ENCODE assay signal across 11 mouse cellular contexts in genomic region chr19:10391995-10392394, GRCm38 (mm10). TPM values are rescaled to one million over a fixed set of nuclear protein-coding genes. Genes with fewer than 3 reads are reported as not detected.
DNase-seq lines count a peak whose midpoint lies in the region; ATAC-seq and TF ChIP-seq lines count a peak whose summit lies in the region.
"Had no signal": no experiment of that assay in that cellular context is flagged by ENCODE, and none has a peak within 500 bp of the region (broad histone marks: within the 10 kb centered on the region; RNA-seq: fewer than 3 reads in every experiment).

No protein-coding gene starts in this region.

- H3K27me3 ChIP-seq in hindbrain, embryonic 10.5 days (ENCODE audit: insufficient read depth, poor library complexity, severe bottlenecking) = peaks cover 47% of the 10 kb centered on the region
- H3K27me3 ChIP-seq in hindbrain, embryonic 14.5 days (ENCODE audit: control insufficient read depth, insufficient read depth, low read length) = peaks cover 5% of the 10 kb centered on the region; the same call in 1 of the 2 replicates
- H3K27me3 ChIP-seq in Patski = peaks cover 57% of the 10 kb centered on the region
- peaks cover 28% of the 10 kb centered on the region for H3K27me3 ChIP-seq in limb, embryonic 11.5 days (ENCODE audit: control insufficient read depth, insufficient read depth, low read length)
- H3K27me3 ChIP-seq in hindbrain, embryonic 16.5 days (replicated peaks; ENCODE audit: control insufficient read depth, insufficient read depth, low read length) = no peaks in the 10 kb centered on the region

- no peak overlapping the region for H3K27ac ChIP-seq in hindbrain, embryonic 10.5 days
- H3K27ac ChIP-seq in hindbrain, embryonic 14.5 days = no peak overlapping the region
- no peak overlapping the region for H3K27ac ChIP-seq in cortical plate, adult 2 months (ENCODE audit: insufficient read depth, low read length)
- H3K27ac ChIP-seq in limb, embryonic 11.5 days (replicated peaks; ENCODE audit: low read depth, low read length) = no peak overlapping the region
- H3K27ac ChIP-seq in hindbrain, embryonic 16.5 days (ENCODE audit: low read depth, low read length) = no peak overlapping the region
- H3K27ac ChIP-seq: embryonic facial prominence, embryonic 15.5 days; stomach, embryonic 15.5 days had no signal

- no peak overlapping the region for H3K4me2 ChIP-seq in hindbrain, embryonic 14.5 days (replicated peaks)
- no peak overlapping the region for H3K4me2 ChIP-seq in limb, embryonic 11.5 days (ENCODE audit: low read depth, severe bottlenecking)
- no peak overlapping the region for H3K4me2 ChIP-seq in hindbrain, embryonic 16.5 days (ENCODE audit: low read length)
- H3K4me2 ChIP-seq: embryonic facial prominence, embryonic 15.5 days; stomach, embryonic 15.5 days had no signal

- DNase-seq in hindbrain, embryonic 10.5 days (ENCODE audit: low spot score) = peak; percentile 44
- DNase-seq in hindbrain, embryonic 14.5 days (ENCODE audit: low spot score) = no peak
- no peak for DNase-seq in Patski (ENCODE audit: low read depth, low spot score)
- peak; percentile 37 for DNase-seq in limb, embryonic 11.5 days (ENCODE audit: low spot score)
- no peak for DNase-seq in c-Kit-positive CD71-positive TER-119-positive erythroid progenitor cells, embryonic 14.5 days (ENCODE audit: low spot score)

- POLR2A ChIA-PET in Patski (lab: Charles Lee) = no interaction called here

- no peak overlapping the region for H3K4me3 ChIP-seq in hindbrain, embryonic 10.5 days
- no peak overlapping the region for H3K4me3 ChIP-seq in hindbrain, embryonic 14.5 days (replicated peaks; ENCODE audit: low read length)
- H3K4me3 ChIP-seq in cortical plate, adult 2 months (ENCODE audit: insufficient read depth, low read length) = no peak overlapping the region
- H3K4me3 ChIP-seq in limb, embryonic 11.5 days (ENCODE audit: low read depth, low read length) = no peak overlapping the region
- H3K4me3 ChIP-seq in hindbrain, embryonic 16.5 days (ENCODE audit: low read length) = no peak overlapping the region
- H3K4me3 ChIP-seq: embryonic facial prominence, embryonic 15.5 days; stomach, embryonic 15.5 days had no signal

- WGBS in hindbrain, embryonic 10.5 days = 16% methylated on average over 3 of the region's 3 CpGs
- WGBS in hindbrain, embryonic 14.5 days = 24% methylated on average over 3 of the region's 3 CpGs
- WGBS in limb, embryonic 11.5 days = 27% methylated on average over 3 of the region's 3 CpGs
- WGBS in hindbrain, embryonic 16.5 days = 22% methylated on average over 3 of the region's 3 CpGs

- no peak for TF ChIP-seq POLR2A in cortical plate, adult 2 months (IDR thresholded peaks at IDR 0.05; ENCODE audit: extremely low read depth, insufficient read depth, low read length)

- H3K4me1 ChIP-seq in hindbrain, embryonic 10.5 days (replicated peaks) = peaks cover 51% of the 10 kb centered on the region
- H3K4me1 ChIP-seq in hindbrain, embryonic 14.5 days (replicated peaks; ENCODE audit: control insufficient read depth, insufficient read depth, low read length) = peaks cover 37% of the 10 kb centered on the region
- H3K4me1 ChIP-seq in cortical plate, adult 2 months (ENCODE audit: control insufficient read depth, insufficient read depth, low read length) = peaks cover 8% of the 10 kb centered on the region
- H3K4me1 ChIP-seq in limb, embryonic 11.5 days (ENCODE audit: control insufficient read depth, insufficient read depth, low read length) = 0 out of 2 replicates have a peak, but pooled peaks cover 4% of the 10 kb centered on the region
- H3K4me1 ChIP-seq in hindbrain, embryonic 16.5 days (ENCODE audit: control insufficient read depth, insufficient read depth, low read depth, low read length) = peaks cover 31% of the 10 kb centered on the region

- no peaks in the 10 kb centered on the region for H3K9me3 ChIP-seq in hindbrain, embryonic 10.5 days
- no peaks in the 10 kb centered on the region for H3K9me3 ChIP-seq in hindbrain, embryonic 14.5 days (ENCODE audit: control insufficient read depth, low read length)
- H3K9me3 ChIP-seq in limb, embryonic 11.5 days (ENCODE audit: control insufficient read depth, low read length) = no peaks in the 10 kb centered on the region
- no peaks in the 10 kb centered on the region for H3K9me3 ChIP-seq in hindbrain, embryonic 16.5 days (ENCODE audit: control insufficient read depth, low read length)
- H3K9me3 ChIP-seq: embryonic facial prominence, embryonic 15.5 days; stomach, embryonic 15.5 days had no signal

- ATAC-seq in hindbrain, embryonic 14.5 days (ENCODE audit: low FRiP score) = no peak
- ATAC-seq in Patski = no peak
- ATAC-seq in limb, embryonic 11.5 days (ENCODE audit: insufficient number of reproducible peaks, low FRiP score, low TSS enrichment, low read depth) = no peak
- no peak for ATAC-seq in activated CD4-positive, CD25-positive, alpha-beta regulatory T cell, adult 4 months
- ATAC-seq in hindbrain, embryonic 16.5 days = no peak

- TF ChIP-seq CTCF in Patski (IDR thresholded peaks at IDR 0.05) = peak; percentile 89
- 0 out of 2 replicates have a peak, but pooled peaks have one; percentile 28 for TF ChIP-seq CTCF in cortical plate, adult 2 months (IDR thresholded peaks at IDR 0.05; ENCODE audit: extremely low read depth, insufficient read depth, low read length)

- CTCF ChIA-PET in Patski (lab: Charles Lee) = interaction anchor here (0.9 to 1.3 kb wide), 4 partner anchors 12 to 94 kb away, joined by 3 read pairs; no protein-coding TSS in a partner anchor

- no peaks in the 10 kb centered on the region for H3K36me3 ChIP-seq in hindbrain, embryonic 10.5 days
- no peaks in the 10 kb centered on the region for H3K36me3 ChIP-seq in hindbrain, embryonic 14.5 days (replicated peaks; ENCODE audit: control insufficient read depth, insufficient read depth)
- H3K36me3 ChIP-seq in limb, embryonic 11.5 days (ENCODE audit: control insufficient read depth, insufficient read depth, low read length) = no peaks in the 10 kb centered on the region
- H3K36me3 ChIP-seq in hindbrain, embryonic 16.5 days (ENCODE audit: control insufficient read depth, insufficient read depth, low read length) = no peaks in the 10 kb centered on the region
- H3K36me3 ChIP-seq: embryonic facial prominence, embryonic 15.5 days; G1E; stomach, embryonic 15.5 days had no signal

- in situ Hi-C loops in Patski (cut with MboI; ENCODE audit: low pct_unique_long_range_greater_than_20kb) = loop anchor here (10.0 kb wide), 1 partner anchor 47 kb away; no protein-coding TSS in a partner anchor

- H3K9ac ChIP-seq in hindbrain, embryonic 14.5 days = no peak overlapping the region
- H3K9ac ChIP-seq in limb, embryonic 11.5 days (ENCODE audit: low read length) = no peak overlapping the region
- H3K9ac ChIP-seq in hindbrain, embryonic 16.5 days (ENCODE audit: low read depth, low read length) = no peak overlapping the region
- H3K9ac ChIP-seq: embryonic facial prominence, embryonic 15.5 days; stomach, embryonic 15.5 days had no signal

RNA-seq across cellular contexts. Expression of gene Syt7, which starts 3.1 kb away (rescaled TPM):
- 0.98 and 1.5 TPM in 2 replicates for polyA plus RNA-seq in hindbrain, embryonic 10.5 days (2016; fragmentation: Nextera tagmentation; extraction: Ambion mirVana)
- polyA plus RNA-seq in hindbrain, embryonic 14.5 days (2014; fragmentation: Nextera tagmentation; extraction: Ambion mirVana) = 12.0 and 14.0 TPM in 2 replicates
- 4.1 TPM for polyA plus RNA-seq in Patski (2021)
- polyA plus RNA-seq in cortical plate, adult 2 months (2012; rRNA removed) = 213 and 252 TPM in 2 replicates
- 0.45 and 0.55 TPM in 2 replicates for polyA plus RNA-seq in limb, embryonic 11.5 days (2014; fragmentation: Nextera tagmentation; extraction: Ambion mirVana)
- under 1 TPM in 1 of 2 experiments, not detected in 1; 0.05 TPM for polyA plus RNA-seq in activated CD4-positive, CD25-positive, alpha-beta regulatory T cell, adult 4 months (2017; shearing (Covaris generic))
- 8.8 and 10.3 TPM in 2 replicates for polyA plus RNA-seq in hindbrain, embryonic 16.5 days (2015; fragmentation: Nextera tagmentation; extraction: Ambion mirVana)
- polyA plus RNA-seq: G1E had no signal

Comparison
In these comparisons a context has a peak if more than half of its experiments do, and no peak if none do; other contexts are left out.
1. DNase-seq: peak in hindbrain, embryonic 10.5 days (single experiment) and limb, embryonic 11.5 days (single experiment); none in hindbrain, embryonic 14.5 days (single experiment), Patski (single experiment) and c-Kit-positive CD71-positive TER-119-positive erythroid progenitor cells, embryonic 14.5 days (single experiment).
2. RNA of gene Syt7, which starts 3.1 kb away (polyA plus RNA-seq): 213 to 252 TPM in cortical plate, adult 2 months; 12.0 to 14.0 TPM in hindbrain, embryonic 14.5 days, 8.8 to 10.3 TPM in hindbrain, embryonic 16.5 days, 4.1 TPM in Patski (single experiment), 0.98 to 1.5 TPM in hindbrain, embryonic 10.5 days, 0.45 to 0.55 TPM in limb, embryonic 11.5 days and 0.05 TPM in activated CD4-positive, CD25-positive, alpha-beta regulatory T cell, adult 4 months; every median in the first group is over 10 times any median in the second.